Mouse (Mus musculus) c-Kit-positive CD71-positive TER-119-positive erythroid progenitor cells, embryonic 14.5 days (primary cell): ENCODE data around the gene Plac1.

Experiments used
- DNase-seq: peaks from one replicate; pipeline ENCODE4 v3.0.0-alpha.2; 2013; ENCODE audit warnings: low spot score

Plac1 gene

GRCm38 (mm10) chrX:53197681-53198080 lies 42.2 kb downstream of the Plac1 start:
- no peak for DNase-seq

GRCm38 (mm10) chrX:53196392-53196791 lies 43.5 kb downstream of the Plac1 start:
- no peak for DNase-seq

GRCm38 (mm10) chrX:53188692-53189091 lies 51.2 kb downstream of the Plac1 start:
- DNase-seq: no peak

GRCm38 (mm10) chrX:53179801-53180200 lies 60.1 kb downstream of the Plac1 start:
- DNase-seq: no peak

GRCm38 (mm10) chrX:53176296-53176695 lies 63.6 kb downstream of the Plac1 start:
- DNase-seq: no peak

GRCm38 (mm10) chrX:53168623-53169022 lies 71.3 kb downstream of the Plac1 start:
- no peak for DNase-seq

- no peak for DNase-seq
Measured at GRCm38 (mm10) chrX:53166901-53167525, 72.9 kb downstream of the Plac1 start.

GRCm38 (mm10) chrX:53166251-53166900 lies 73.5 kb downstream of the Plac1 start:
- no peak for DNase-seq

- DNase-seq: no peak
Measured at GRCm38 (mm10) chrX:53162589-53162988, 77.3 kb downstream of the Plac1 start.

- DNase-seq: no peak
Measured at GRCm38 (mm10) chrX:53161583-53161982, 78.3 kb downstream of the Plac1 start.

GRCm38 (mm10) chrX:53161115-53161514 lies 78.8 kb downstream of the Plac1 start:
- no peak for DNase-seq

GRCm38 (mm10) chrX:53148039-53148438 lies 91.9 kb downstream of the Plac1 start:
- no peak for DNase-seq

- no peak for DNase-seq
Measured at GRCm38 (mm10) chrX:53146389-53146917, 93.5 kb downstream of the Plac1 start.

- DNase-seq: no peak
Measured at GRCm38 (mm10) chrX:53139641-53140040, 100.3 kb downstream of the Plac1 start.

- no peak for DNase-seq
Measured at GRCm38 (mm10) chrX:53137066-53137465, 102.8 kb downstream of the Plac1 start.

- DNase-seq: no peak
Measured at GRCm38 (mm10) chrX:53129501-53129900, 110.4 kb downstream of the Plac1 start.

GRCm38 (mm10) chrX:53126492-53127033 lies 113.3 kb downstream of the Plac1 start:
- no peak for DNase-seq

- DNase-seq: no peak
Measured at GRCm38 (mm10) chrX:53125838-53126467, 114.0 kb downstream of the Plac1 start.

GRCm38 (mm10) chrX:53123562-53123961 lies 116.3 kb downstream of the Plac1 start:
- no peak for DNase-seq

- no peak for DNase-seq
Measured at GRCm38 (mm10) chrX:53118631-53119030, 121.3 kb downstream of the Plac1 start.

- DNase-seq: no peak
Measured at GRCm38 (mm10) chrX:53118019-53118418, 121.9 kb downstream of the Plac1 start.

- DNase-seq: no peak
Measured at GRCm38 (mm10) chrX:53114994-53115393, 124.9 kb downstream of the Plac1 start.

- no peak for DNase-seq
Measured at GRCm38 (mm10) chrX:53110142-53110541, 129.8 kb downstream of the Plac1 start.
